Mouse (Mus musculus) yolk sac, embryonic 10.5 days (tissue): ENCODE measurements at regions not wholly inside any gene's neighbourhood (a gene's known extent, or its start where the extent isn't known, plus 50 kb on each side); places are given as distances from the start of the nearest gene placed in this dataset.

Experiments
- DNase-seq: peaks from one replicate; pipeline ENCODE4 v3.0.0-alpha.2; 2017; ENCODE audit warnings: low spot score

GRCm38 (mm10) chr9:102449366-102449765 is 56.2 kb upstream of the Ky start:
- DNase-seq, result no peak

- DNase-seq, result no peak
Observed at GRCm38 (mm10) chr9:102446066-102446465, 59.5 kb upstream of the Ky start.

GRCm38 (mm10) chr9:102442198-102442842 is 63.2 kb upstream of the Ky start:
- DNase-seq, result no peak

GRCm38 (mm10) chr9:102437641-102438040 is 67.9 kb upstream of the Ky start:
- no peak for DNase-seq

GRCm38 (mm10) chr9:102436378-102436777 is 69.2 kb upstream of the Ky start:
- DNase-seq, result no peak

GRCm38 (mm10) chr9:102428031-102428430 is 73.5 kb upstream of the Ephb1 start:
- DNase-seq, result no peak

GRCm38 (mm10) chr9:102424672-102425345 is 70.3 kb upstream of the Ephb1 start:
- no peak for DNase-seq

GRCm38 (mm10) chr9:102423919-102424671 is 69.6 kb upstream of the Ephb1 start:
- DNase-seq, result peak; percentile 85

- DNase-seq, result peak; percentile 5
Observed at GRCm38 (mm10) chr9:102423465-102423918, 69.0 kb upstream of the Ephb1 start.

GRCm38 (mm10) chr9:102421826-102422225 is 67.3 kb upstream of the Ephb1 start:
- DNase-seq, result no peak

- DNase-seq, result no peak
Observed at GRCm38 (mm10) chr9:102420196-102420595, 65.7 kb upstream of the Ephb1 start.

- DNase-seq, result no peak
Observed at GRCm38 (mm10) chr9:102413631-102414030, 59.1 kb upstream of the Ephb1 start.

GRCm38 (mm10) chr9:102410666-102411065 is 56.2 kb upstream of the Ephb1 start:
- DNase-seq, result no peak

GRCm38 (mm10) chr9:102406017-102406416 is 51.5 kb upstream of the Ephb1 start:
- peak; percentile 72 for DNase-seq
